Mouse (Mus musculus) kidney, postnatal 4 days (tissue): ENCODE results near the gene Cherp.

Source experiments
- DNase-seq, 2 experiments: peaks; one replicate each; pipeline ENCODE4 v3.0.0; 2021; ENCODE audit warnings: mixed read lengths in 2 of 2

The Cherp gene

DNA sequence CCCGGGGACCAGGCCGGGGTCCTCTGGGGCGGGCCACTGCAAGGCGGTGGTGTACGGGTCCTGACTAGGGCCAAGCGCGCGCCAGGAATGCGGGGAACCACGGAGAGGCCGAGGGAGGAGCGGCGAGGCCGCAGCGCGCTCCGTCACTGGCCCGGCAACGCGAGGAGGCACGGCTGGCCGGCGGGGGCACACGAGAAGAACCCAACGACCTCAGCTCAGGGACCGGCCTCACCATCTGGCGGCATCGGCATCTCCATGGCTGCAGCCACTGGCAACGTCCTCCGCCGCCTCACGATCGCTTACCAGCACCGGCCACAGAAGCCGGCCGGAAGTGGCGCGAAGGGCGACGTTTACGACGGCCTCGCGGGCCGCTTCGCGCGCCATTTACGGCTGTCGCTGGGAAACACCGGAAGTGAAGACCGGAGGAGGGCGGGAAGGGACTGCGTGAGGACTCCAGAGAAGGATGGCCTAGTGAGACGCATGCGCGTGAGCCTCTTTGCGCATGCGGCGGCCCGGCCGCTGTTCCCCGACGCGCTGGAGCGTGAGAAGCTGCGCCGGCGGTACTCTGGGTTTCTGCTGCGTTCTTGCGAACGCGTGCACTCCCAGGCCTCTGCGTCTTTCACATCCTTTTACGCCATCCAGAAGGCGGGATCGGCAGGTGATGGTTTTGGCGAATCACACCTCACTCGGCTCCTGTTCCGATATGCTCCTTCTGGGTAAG, at the start of gene Cherp:
Cherp (minus strand) TSS at position 401 of the 721 bp plus-strand sequence.
- DNase-seq = peak; percentile 95 to 98

DNA sequence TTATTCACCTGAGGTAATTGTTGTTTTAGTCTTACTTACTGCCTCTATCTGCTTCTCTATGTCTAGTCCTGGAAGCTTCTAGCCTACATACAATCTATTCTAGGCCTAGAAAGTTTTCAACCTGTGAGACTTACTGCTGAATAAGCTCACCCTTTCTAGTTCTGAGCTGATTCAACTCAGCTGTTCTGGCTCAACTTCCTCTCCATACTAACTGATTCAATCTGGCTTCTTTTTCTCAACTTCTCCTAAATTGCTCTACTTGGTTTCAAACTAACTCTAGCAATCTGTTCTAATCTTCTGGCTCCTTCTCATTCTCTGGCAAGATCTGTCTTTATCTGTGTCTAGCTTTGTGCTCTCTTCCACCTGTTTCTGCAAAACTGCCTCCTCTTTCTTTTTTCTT, 46.9 kb upstream of the Cherp start:
- no peak for DNase-seq

DNA sequence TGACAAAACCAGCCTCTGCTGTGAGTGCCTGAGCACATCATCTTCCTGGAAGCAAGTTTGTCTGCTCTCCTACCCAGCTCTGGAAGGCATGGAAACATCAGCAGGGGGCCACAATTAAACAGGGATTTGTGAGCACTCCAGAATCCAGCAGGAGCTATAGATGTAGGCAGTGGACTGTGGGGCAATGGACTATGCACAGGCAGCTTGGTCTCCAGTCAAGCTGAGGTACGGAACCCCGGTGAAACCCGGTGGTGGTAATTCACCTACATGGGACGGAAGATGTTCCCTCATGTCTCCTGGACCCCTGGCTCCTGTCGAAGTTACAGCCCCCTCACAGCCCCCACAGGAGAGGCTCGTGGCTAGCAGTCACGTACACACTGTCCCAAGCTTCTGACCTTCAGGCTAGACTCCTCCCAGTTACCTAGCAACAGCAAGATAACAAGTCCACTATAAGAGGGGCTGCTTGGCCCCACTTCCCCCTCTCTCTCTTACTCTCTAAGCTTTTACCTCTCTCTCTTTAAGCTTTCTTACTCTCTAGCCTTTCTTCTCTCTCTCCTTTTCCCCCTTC, 42.5 kb upstream of the Cherp start:
- DNase-seq = no peak

DNA sequence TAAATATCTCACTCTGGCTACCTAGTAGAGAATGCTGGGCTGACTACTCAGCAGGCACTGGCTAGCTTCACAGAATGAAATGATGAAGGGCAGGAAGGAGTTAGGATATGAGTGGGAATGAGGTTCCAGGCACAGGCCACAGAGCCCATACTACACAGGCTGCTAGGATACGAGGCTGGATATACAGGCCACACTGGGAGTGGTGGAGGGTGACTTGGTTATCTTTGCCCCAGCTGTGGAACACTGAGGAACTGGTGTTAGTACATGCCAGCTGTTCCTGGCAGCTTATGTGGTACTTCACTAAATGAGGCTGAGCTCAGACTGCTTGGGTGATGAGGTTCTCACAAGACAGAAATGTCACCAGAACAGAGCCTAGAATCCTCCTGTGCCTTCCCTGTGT, 38.1 kb upstream of the Cherp start:
- DNase-seq = no peak

DNA sequence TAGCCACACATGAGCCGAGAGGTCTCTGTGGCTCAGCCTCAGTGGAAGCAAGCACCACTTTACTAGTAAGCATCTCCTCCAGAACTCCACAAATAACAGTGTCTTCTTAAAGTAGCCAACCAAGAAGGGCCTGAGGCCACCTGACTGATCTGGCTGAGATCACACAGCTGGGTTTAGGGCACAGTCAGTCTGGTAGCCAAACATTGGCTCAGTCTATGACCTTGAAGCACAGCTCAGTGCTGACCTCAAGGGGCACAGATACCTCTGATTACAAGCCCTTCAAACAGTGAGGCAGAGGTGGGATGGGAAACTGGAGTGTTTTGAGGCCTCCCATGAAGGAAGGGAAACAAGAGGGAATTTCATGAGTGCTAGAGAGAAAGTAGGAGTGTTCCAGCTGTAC, 37.6 kb upstream of the Cherp start:
- DNase-seq = no peak

DNA sequence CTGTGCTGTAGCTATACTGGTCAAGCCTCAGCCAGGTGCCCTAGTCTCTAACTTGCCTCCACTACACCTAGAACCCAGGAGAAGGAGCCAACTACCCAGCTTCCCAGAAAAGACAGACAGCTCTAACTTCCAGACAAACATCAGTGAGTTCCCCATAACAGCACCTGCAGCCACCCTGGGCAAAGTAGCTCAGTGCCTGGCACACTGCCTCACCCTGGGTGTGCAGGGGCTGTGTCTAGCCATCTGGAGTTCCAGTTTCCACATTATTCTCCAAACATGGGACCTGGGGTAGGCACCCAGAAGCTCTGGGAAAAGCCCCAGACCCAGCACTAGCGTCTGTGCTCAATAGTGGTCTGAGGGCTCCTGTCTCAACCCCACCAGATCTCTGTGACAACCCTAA, 32.5 kb upstream of the Cherp start:
- no peak for DNase-seq

DNA sequence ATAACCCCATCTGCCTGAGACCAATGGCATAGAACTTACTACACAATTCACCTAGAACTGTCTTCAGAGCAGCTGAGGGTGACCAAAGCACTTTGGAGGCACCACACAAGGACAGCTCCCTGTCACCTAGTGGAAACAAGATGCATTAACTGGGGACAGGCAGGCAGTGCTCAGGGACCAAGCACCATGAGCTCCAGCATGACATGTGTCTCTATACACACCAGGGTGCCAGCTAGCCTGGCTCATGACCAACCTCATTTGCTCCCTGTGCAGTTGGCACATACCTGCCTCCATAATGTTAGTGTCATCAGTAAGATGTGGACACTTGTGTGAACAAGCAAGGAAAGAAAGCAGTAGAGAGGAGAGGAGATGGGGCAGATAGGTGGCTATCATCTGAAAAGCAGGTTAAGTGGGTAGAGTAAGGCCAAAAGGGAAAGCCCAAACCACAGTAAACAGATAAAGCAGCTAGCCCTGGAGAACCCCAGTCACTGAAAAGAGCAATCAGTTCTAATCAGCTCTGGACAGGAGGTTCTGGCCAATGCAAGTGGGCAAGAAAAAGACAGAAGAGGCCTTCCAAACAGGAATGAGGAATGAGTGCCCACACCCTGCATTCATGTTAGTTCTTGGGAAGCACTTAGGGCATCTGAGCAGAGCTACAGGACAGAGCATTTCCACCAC, 29.8 kb upstream of the Cherp start:
- DNase-seq = no peak

DNA sequence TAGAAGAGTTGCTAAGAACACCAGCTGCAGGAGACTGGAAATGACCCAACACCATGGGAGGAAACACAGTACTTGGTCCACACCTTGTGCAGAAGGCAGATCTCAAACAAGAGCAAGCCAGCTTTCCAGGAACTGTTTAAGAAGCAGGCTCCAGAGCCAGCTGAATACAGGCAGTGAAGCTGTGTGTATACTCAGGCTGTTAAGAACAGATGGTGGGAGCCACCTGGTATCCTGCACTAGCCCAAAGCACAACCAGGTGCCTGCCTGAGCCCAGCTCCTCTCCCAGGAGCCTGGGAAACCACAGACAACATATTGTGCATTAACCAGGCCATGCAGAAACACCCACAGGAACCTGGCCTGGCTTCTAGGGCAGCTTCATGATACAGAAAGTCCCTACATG, 29.1 kb upstream of the Cherp start:
- no peak for DNase-seq

DNA sequence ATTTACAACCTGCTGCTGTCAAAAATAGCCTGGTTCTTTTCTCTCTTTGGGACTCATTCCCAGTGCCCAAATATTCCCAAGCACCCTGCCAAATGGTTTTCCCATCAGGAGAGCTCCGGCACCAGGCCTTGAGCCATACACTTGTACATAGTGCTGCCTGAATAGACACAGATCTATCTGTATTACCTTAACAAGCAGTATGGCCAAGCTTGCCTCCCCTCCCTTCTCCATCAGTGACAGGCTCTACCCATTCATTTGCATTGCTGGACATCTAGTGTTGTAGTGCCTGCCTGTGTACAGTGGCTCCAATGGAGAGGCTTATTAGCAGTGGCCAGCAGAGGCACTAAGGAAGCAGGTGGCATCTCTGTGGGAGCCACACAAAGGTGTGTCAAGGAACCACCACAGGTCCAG, 25.5 kb upstream of the Cherp start:
- no peak for DNase-seq

DNA sequence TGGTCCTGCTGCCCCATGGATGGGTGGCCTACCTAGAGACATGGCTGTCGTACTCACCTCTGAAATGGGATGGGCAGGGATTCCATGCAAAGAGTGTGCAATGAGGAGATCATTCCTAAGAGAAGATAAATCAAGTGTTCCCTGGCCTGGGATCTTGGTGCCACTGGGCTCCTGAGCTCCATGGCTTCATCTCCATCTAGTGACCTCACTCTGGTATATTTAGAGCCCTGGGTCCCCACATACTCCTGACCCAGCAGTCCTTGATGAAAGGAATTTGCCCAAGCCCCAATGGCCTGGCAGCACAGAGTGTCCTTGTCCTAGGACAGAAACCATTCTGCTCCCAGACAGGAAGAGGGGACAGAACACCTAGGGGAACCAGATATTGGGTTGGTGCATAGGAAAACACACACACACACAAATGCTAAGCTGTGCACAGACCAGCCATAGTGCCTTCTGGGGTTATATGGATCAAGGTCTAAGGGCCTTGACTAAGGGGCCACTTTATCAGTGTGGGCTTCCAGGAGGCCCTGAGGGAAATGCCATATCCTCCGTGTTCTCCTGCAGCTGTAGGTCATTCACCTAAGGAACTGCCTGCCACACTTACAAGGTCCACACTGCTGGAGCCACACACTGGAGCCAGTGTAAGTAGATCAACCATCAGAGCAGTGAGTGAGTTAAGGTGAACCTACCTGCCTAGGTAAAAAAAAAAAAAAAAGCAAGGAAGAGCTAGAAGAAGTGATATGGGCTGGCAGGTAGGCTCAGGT, 24.7 kb upstream of the Cherp start:
- DNase-seq = no peak

DNA sequence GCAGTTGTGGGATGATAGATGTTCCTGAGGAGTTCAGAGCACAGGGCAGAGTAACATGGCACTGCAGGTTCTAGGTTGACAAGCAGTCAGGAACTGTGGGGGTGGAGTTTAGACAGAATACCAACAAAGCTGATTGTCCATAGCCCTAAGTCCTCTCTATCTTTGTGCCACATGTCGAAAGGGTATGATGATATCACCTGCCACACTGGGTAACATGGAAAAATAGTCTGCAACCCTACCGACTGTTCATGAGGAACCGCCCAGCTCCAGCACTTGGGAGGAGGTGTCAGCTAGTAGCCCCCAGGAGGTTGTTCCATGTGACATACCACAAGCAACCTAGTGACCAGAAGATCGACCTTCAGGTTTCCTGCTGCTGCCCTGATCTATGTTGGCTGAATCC, 23.5 kb upstream of the Cherp start:
- DNase-seq = no peak

DNA sequence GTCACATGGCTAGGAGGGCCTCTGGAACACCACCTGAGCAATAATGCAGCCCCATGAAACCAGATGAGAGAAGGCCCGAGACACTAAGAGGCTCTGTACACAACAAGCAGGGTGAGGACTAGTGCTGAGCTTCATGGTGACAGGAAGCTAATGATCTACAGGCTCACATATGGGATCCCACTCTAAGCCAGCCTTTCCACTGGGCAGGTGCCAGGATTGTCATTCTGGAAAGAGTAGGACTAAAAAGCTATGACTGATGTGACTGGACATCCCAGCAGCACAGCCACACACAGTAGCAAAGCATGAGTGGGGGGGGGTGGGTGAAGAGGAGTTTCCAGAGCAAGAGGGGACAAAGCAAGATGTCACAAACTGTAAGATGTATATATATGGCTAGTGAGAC, 22.9 kb upstream of the Cherp start:
- DNase-seq = no peak

DNA sequence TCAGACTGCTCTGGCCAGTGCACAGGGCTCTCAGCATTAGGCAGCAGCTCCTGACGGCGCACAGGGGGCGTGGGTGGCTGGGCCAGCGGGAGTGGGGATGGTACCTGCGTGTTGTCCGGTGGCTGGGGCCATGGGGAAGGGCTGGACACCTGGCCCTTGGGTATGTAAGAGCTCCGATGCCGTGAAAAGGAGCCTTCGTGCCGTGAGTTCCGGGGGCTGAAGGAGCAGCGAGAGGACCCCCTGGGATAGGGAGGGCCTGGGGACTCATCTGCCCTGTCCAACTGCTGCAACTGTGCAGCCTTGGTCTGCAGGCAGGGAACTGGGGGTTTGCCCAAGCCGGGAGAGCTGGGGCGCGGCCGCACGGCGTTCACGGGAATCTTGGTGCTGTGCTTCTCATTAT, 21.2 kb upstream of the Cherp start:
- DNase-seq = no peak

DNA sequence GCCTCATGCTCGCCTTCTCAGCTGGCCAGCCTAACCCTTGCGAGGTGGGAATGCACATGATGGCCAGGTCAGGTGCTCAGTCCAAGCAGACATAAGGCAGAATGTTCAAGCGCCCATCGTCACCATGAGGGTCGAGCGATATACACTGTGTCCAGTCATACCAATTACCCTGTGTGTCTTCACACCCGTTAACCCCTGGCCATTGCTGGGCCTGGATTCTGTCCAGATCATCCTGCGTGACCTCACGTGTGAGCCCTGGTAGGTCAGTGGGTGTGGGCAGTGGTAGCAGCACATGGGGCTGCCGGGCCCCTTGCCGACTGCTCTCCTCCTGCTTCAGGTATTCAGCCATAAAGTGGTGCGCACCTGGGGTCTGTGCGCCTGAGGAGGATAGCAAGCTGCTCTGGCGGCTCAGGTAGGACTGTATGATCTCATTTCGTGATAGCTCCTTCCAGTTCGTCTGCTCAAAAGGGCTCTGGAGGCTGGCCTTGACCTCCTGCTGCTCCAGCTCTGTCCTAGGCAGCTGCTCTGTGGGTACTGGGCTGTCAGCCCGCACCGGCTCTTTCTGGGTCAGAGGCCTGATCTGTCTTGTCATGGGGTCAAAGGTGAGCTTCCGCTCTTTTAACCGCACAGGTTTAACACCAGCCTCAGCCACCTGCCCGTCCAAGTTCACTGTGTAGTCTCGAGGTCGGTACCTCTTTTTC, 20.5 kb upstream of the Cherp start:
- DNase-seq = peak in 1 of 2 experiments; percentile 6

DNA sequence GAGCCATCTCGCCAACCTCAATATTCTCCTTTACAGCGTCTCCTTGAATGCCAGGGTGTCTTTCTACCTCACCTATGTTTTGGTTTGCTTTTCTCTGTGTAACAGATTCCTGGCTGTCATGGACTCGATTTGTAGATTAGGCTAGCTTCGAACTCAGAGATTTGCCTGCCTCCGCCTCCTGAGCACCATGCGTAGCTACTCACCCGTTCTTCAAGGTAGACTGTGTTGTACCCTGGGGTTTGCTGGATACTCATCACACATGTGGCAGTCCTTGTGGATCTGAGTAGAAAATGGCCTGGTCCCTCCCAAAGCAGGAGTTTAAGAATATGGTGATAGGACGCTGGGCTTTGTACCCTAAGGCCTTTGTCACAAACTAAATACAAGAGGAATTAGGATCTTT, 18.4 kb upstream of the Cherp start:
- peak in 1 of 2 experiments; percentile 11 for DNase-seq

DNA sequence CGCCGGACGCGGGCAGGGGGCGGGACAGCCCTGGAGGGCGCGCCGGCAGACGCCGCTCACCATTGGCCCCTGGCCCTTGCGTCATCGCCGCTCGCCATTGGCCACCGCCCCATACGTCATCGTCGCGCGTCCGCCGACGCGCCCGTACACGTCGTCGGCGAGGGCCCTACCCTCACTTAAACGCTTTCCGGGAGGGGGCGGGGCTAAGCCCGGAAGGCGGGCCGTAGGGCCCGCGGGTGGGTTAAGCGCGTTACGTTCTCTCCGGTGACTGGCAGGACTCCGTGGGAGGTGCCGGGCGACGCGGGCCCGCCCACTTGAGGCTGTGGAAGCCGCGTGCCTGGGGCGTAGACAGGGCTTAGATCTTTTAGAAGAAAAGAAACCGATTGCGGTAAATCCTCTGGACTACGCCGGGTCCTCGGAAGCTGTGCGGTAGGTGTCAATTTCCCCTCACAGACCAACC, 17.6 kb upstream of the Cherp start:
- DNase-seq = peak; percentile 100

DNA sequence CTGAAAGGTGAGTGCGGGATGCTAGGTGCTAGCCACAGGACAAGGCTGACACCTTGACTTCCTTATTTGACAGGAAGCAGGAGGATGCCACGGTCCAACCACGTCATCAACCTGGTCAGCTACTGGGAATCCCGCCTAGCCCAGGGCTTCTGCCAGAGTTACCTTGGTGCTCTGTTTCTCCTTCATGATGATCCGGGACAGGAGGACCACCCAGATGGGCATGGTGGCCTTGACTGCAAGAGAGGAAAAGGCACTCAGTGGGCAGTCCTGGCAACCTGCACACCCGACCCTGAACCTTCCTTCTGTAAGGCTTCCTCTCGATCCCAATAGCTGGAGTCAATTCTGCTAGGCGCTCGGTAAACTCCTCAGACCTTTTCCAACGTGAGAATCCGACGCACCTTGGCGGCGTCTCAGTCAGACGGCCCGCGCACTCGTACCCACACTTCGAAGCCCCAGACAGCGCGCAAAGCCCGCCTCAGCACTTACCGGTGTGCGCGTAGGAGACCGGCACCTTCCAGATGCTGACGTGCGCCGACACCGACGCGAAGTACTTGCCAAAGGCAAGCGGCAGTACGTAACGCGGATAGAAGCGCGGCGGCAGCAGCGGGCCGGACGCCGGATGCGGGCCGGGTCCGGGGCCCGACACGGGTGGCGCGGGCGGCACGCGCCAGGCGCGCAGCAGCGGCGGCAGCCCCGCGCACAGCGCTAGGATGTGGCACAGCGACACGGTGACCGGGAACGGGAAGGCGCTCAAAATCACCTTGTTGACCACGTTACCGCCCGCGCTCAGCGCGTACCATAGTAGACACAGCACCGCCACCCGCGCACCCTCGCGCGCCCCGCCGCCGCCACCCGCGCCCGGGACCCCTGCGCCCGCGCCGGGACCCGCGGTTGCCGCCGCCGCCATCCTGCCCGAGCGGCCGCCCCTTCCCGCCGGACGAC, 16.9 kb upstream of the Cherp start, which contains the start of gene Slc35e1:
Slc35e1 (minus strand) TSS at position 935 of the 942 bp plus-strand sequence.
- peak; percentile 48 to 58 for DNase-seq

DNA sequence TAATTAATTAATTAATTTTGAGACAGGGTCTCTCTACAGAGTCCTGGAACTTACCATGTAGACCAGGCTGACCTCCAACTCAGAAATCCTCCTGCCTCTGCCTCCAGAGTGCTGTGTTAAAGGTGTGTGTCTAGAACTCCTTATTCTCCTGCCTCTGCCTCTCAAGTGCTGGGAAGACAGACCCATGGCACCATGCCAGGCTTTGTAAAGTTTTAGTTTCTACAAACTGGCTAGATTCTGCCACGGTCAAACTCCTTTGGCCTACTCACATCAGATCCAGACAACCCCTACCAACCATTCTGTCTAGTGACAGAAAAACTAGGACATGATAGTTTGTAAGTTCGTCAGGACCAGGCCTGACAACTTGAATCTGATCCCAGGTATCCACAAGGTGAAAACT, 16.0 kb upstream of the Cherp start:
- DNase-seq = peak in 1 of 2 experiments; percentile 14

DNA sequence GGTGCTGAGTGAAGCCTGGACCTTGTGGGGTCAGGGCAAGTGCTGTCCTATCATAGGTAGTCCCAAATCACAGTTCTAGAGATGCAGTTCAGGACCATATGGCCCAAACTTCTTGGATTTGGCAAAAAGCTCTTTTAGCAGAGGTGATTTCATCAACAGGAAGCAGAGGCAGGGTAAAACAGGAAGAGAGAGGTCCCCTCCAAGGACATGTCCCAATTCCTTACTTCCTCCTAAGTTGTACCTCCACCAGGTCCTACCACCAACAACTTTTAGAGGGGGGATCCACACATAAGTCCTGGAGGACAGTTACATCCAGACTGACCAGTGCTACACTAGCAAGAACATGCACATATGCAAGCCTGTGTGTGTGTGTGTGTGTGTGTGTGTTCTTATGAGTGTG, 12.0 kb upstream of the Cherp start:
- no peak for DNase-seq

DNA sequence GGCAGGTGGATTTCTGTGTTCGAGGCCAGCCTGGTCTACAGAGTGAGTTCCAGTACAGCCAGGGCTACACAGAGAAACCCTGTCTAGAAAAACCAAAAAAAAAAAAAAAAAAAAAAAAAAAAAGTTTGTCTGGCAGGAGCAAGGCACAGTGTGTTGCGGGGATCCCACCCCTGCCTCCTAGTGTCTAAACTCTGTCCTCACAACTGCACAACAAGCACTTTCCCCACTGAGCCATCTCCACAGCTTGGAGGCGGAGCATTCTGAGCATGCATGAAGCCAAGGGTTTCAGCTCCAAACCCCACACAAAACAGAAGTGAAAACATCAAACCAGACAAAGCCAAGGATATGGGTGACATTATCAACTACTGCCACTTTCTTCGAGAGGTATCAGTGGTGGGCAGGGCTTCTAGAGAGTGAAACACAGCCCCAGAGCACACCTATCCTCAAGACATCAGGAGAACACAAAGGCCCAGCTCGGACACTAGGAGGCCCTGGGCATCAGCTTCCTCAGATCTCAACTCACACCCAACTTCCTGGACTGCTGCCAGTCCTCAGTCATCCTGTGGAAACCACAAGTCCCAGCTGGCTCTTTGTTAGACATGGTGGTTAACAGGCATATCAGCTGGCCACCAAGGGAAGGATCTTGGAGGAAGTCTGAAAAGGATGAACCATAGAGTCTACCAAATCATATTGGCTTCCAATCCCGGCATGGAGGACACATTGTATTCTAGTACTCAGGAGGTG, 10.6 kb upstream of the Cherp start:
- peak; percentile 40 to 59 for DNase-seq

DNA sequence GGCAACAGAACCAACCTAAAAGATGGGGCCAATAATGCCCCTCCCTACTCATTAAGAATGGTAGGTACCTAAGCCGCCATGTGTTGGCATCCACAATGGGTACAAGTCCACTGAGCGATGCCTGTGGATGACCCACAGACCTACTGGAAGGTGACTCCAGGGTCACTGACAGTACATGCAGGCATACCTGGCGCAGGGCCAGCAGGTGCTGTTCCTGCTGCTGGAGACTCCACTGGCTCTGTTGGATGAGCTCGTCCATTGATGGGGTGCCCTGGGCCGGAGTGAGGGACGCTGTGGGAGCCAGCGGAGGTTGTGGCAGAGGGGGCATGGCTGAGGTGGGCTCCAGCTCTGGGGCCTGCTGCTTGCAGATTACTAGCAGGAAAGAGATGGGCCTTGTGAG, 4.3 kb downstream of the Cherp start:
- DNase-seq = peak in 1 of 2 experiments; percentile 16
